Mouse (Mus musculus) lung, adult 2 months (tissue): ENCODE results near the gene Anks1b. TPM values are rescaled to one million over a fixed set of nuclear protein-coding genes. Genes with fewer than 3 reads are reported as not detected.

Experiments used
- DNase-seq: peaks from one replicate; pipeline ENCODE4 v3.0.0; 2022
- H3K4me1 ChIP-seq: fragments of 200-500 bp; 2 replicates; pipeline ENCODE4 v1.6.1; 2011; ENCODE audit warnings: low read length; ENCODE audit not compliant: control insufficient read depth, insufficient read depth
- H3K4me3 ChIP-seq: fragments of 200-500 bp; replicated peaks from 2 replicates; pipeline ENCODE3; 2011; ENCODE audit warnings: low read depth, mild to moderate bottlenecking, control low read depth, low read length; ENCODE audit errors: extremely low read depth
- CTCF ChIP-seq: fragments of 200-500 bp; IDR thresholded peaks from 2 replicates; pipeline ENCODE4 v1.5.1; 2011; ENCODE audit warnings: mild to moderate bottlenecking, low read length, control low read depth; ENCODE audit not compliant: insufficient read depth
- POLR2A ChIP-seq: fragments of 200-500 bp; IDR thresholded peaks from 2 replicates; pipeline ENCODE4 v1.6.1; 2011; ENCODE audit warnings: low read depth, mild to moderate bottlenecking, control low read depth, low read length, borderline replicate concordance; ENCODE audit errors: extremely low read depth
- WGBS: fragments of 180-500 bp; shearing (Covaris S2); methylation state at CpG from one replicate; pipeline ENCODE4 v1.1.7; 2018; 5-methylcytosine and 5-hydroxymethylcytosine counted together
- polyA plus RNA-seq: library from polyadenylated mRNA; depleted of rRNA; stranded (reverse); fragments of >200 nt; gene quantifications from 2 replicates; pipeline ENCODE4 v1.2.3, GENCODE M21; 2012

Anks1b gene
- polyA plus RNA-seq, 1 experiment = 0.41 TPM

- DNase-seq = no peak
- Histone ChIP-seq H3K4me1 (no peaks in the 10 kb centered on the region; the same call in 1 of the 2 replicates), H3K4me3 (no peak overlapping the region)
- WGBS = 85% methylated on average over 4 of the region's 4 CpGs
- TF ChIP-seq CTCF = no peak
These were observed 5.1 kb upstream of the Anks1b start for GRCm38 (mm10) chr10:89868211-89868610.

GRCm38 (mm10) chr10:89868836-89869235 lies 4.5 kb upstream of the Anks1b start:
- 54% methylated on average over 3 of the region's 3 CpGs for WGBS

GRCm38 (mm10) chr10:89872501-89873145 lies 686 bp upstream of the Anks1b start:
- peak overlapping the region; percentile 49 for H3K4me3 ChIP-seq
- 1% methylated on average over 46 of the region's 56 CpGs for WGBS
- no peak for TF ChIP-seq CTCF

More at GRCm38 (mm10) chr10:89868836-89869235, 4.5 kb upstream of the Anks1b start:
- no peak overlapping the region for H3K4me3 ChIP-seq
- no peaks in the 10 kb centered on the region; the same call in 1 of the 2 replicates for H3K4me1 ChIP-seq
- TF ChIP-seq CTCF = no peak
- no peak for DNase-seq

GRCm38 (mm10) chr10:89874036-89874435 lies 727 bp downstream of the Anks1b start:
- 9% methylated on average over 8 of the region's 8 CpGs for WGBS
- no peak for TF ChIP-seq POLR2A
- TF ChIP-seq CTCF = no peak
- Histone ChIP-seq H3K4me3 (peak overlapping the region; percentile 47), H3K4me1 (no peaks in the 10 kb centered on the region; the same call in 1 of the 2 replicates)
- DNase-seq = peak; percentile 5

More at GRCm38 (mm10) chr10:89872501-89873145, 686 bp upstream of the Anks1b start:
- H3K4me1 ChIP-seq = no peaks in the 10 kb centered on the region; the same call in 1 of the 2 replicates
- DNase-seq = no peak

GRCm38 (mm10) chr10:89883561-89883960 lies 10.3 kb downstream of the Anks1b start:
- WGBS = 80% methylated on average over 8 of the region's 8 CpGs
- DNase-seq = no peak
- TF ChIP-seq POLR2A (no peak), CTCF (no peak)
- no peak overlapping the region for H3K4me3 ChIP-seq
- no peaks in the 10 kb centered on the region for H3K4me1 ChIP-seq

GRCm38 (mm10) chr10:89902720-89903337 lies 29.5 kb downstream of the Anks1b start:
- TF ChIP-seq POLR2A (no peak), CTCF (no peak)
- no peaks in the 10 kb centered on the region for H3K4me1 ChIP-seq
- no peak for DNase-seq
- no peak overlapping the region for H3K4me3 ChIP-seq
- 66% methylated on average over 7 of the region's 7 CpGs for WGBS

GRCm38 (mm10) chr10:89911889-89912288 lies 38.6 kb downstream of the Anks1b start:
- H3K4me1 ChIP-seq = no peaks in the 10 kb centered on the region
- H3K4me3 ChIP-seq = no peak overlapping the region
- DNase-seq = no peak
- WGBS = 90% methylated on average over 4 of the region's 4 CpGs
- no peak for TF ChIP-seq CTCF
- no peak for TF ChIP-seq POLR2A

GRCm38 (mm10) chr10:89913174-89913573 lies 39.9 kb downstream of the Anks1b start:
- TF ChIP-seq POLR2A = no peak
- no peak for TF ChIP-seq CTCF
- H3K4me1 ChIP-seq = no peaks in the 10 kb centered on the region
- H3K4me3 ChIP-seq = no peak overlapping the region
- no peak for DNase-seq

GRCm38 (mm10) chr10:89917141-89917540 lies 43.8 kb downstream of the Anks1b start:
- TF ChIP-seq CTCF (no peak), POLR2A (no peak)
- Histone ChIP-seq H3K4me3 (no peak overlapping the region), H3K4me1 (no peaks in the 10 kb centered on the region)
- no peak for DNase-seq
- 70% methylated on average over 1 of the region's 1 CpGs for WGBS

- DNase-seq = no peak
- TF ChIP-seq POLR2A (no peak), CTCF (no peak)
- H3K4me3 ChIP-seq = no peak overlapping the region
- WGBS = 68% methylated on average over 4 of the region's 4 CpGs
- no peaks in the 10 kb centered on the region for H3K4me1 ChIP-seq
These were observed 48.7 kb downstream of the Anks1b start for GRCm38 (mm10) chr10:89921965-89922364.

GRCm38 (mm10) chr10:89942180-89942579 lies 68.9 kb downstream of the Anks1b start:
- no peak for TF ChIP-seq CTCF
- no peak for TF ChIP-seq POLR2A
- WGBS = 64% methylated on average over 4 of the region's 4 CpGs
- no peaks in the 10 kb centered on the region for H3K4me1 ChIP-seq
- no peak for DNase-seq
- H3K4me3 ChIP-seq = no peak overlapping the region
